Mouse (Mus musculus): Measurements from ENCODE around the gene Muc3. TPM values are rescaled to one million over a fixed set of nuclear protein-coding genes. Genes with fewer than 3 reads are reported as not detected.

Muc3 gene
- polyA plus RNA-seq (2021; fragmentation: Nextera tagmentation): not detected in 2 replicates
- long read RNA-seq, experiment 1: 0 reads
- long read RNA-seq, experiment 2: 0 reads

GRCm38 (mm10) chr5:137149272-137149882 is at the start of gene Muc3:
Muc3 (minus strand) TSS chr5:137149322.

DNA sequence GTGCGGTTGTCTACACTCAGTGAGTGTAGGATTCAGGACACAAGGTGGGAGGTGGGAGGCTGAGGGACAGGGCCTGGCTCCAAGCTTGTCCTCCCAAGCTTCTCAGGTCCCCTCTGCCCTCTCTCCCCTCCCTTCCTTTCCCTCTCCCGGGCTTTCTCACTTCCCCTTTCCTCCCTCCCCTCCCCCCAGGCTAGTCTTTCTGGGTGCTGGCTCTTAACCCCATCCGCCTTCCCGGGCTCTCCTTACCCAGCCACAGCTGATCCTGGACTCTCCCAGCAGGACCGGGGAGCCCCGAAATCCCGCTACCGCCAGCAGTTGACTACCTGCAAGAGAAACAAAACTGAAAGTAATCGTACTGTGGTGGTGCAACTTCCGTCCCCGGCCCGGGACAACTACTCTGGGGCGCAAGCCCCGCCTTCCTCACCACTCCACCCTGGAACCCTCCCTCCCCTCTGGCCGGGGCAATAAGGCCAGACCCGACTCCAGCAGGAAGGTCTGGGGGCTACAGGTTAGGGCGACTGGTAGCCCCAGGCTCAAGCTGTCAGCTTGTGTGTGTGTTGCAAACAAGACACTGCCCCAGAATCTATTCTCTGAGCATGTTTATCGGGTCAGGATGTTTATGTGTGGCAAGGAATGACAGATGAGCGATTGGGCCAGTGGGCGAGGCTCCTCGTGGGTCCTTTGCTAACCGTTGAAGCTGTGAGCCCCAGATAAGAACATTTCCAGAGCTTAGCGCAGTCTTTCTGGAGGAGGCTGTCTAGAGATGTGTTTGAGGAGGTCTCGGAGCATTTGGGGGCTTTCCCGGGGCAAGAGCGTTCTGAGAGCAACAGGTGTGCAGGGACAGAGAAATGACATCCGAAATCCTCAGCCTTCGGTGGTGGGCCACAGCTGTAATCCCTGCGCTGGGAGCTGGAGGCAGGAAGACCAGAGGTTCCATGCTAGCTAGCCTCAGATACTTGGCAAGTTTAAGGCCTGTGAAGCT is 33.0 kb downstream of the Muc3 start, which contains the start of gene Trim56:
Gene Trim56, minus strand, starts transcription at position 344 of the 982 bp plus-strand sequence.

Other genes with a start within 250 kb of the Muc3 start
- gene Ift22, start 241.2 kb downstream of the Muc3 start, polyA plus RNA-seq (2021; fragmentation: Nextera tagmentation): 87.2 and 103 TPM in 2 replicates
- gene Fis1, start 196.0 kb downstream of the Muc3 start, polyA plus RNA-seq (2021; fragmentation: Nextera tagmentation): 555 and 578 TPM in 2 replicates
- gene Cldn15, start 182.7 kb downstream of the Muc3 start, polyA plus RNA-seq (2021; fragmentation: Nextera tagmentation): not detected in 2 replicates
- 19.9 and 21.9 TPM in 2 replicates for gene Plod3, start 162.3 kb downstream of the Muc3 start, polyA plus RNA-seq (2021; fragmentation: Nextera tagmentation)
- 203 and 207 TPM in 2 replicates for gene Znhit1, start 161.3 kb downstream of the Muc3 start, polyA plus RNA-seq (2021; fragmentation: Nextera tagmentation)
- 13.6 and 22.1 TPM in 2 replicates for gene Vgf, start 122.9 kb downstream of the Muc3 start, polyA plus RNA-seq (2021; fragmentation: Nextera tagmentation)
- 543 and 570 TPM in 2 replicates for gene Ap1s1, start 103.2 kb downstream of the Muc3 start, polyA plus RNA-seq (2021; fragmentation: Nextera tagmentation)
- not detected in 2 replicates for gene Serpine1, start 77.1 kb downstream of the Muc3 start, polyA plus RNA-seq (2021; fragmentation: Nextera tagmentation)
- gene Trim56, start 33.1 kb downstream of the Muc3 start, polyA plus RNA-seq (2021; fragmentation: Nextera tagmentation): 1.9 and 2.0 TPM in 2 replicates
- gene Muc3a, start 63.1 kb upstream of the Muc3 start, polyA plus RNA-seq (2021; fragmentation: Nextera tagmentation): 0.21 and 0.26 TPM in 2 replicates
- 38.1 and 39.5 TPM in 2 replicates for gene Ache, start 138.2 kb upstream of the Muc3 start, polyA plus RNA-seq (2021; fragmentation: Nextera tagmentation)
- gene Ufsp1, start 145.3 kb upstream of the Muc3 start, polyA plus RNA-seq (2021; fragmentation: Nextera tagmentation): 13.6 and 13.9 TPM in 2 replicates
- 17.5 and 19.5 TPM in 2 replicates for gene Srrt, start 158.4 kb upstream of the Muc3 start, polyA plus RNA-seq (2021; fragmentation: Nextera tagmentation)
- gene Trip6, start 165.1 kb upstream of the Muc3 start, polyA plus RNA-seq (2021; fragmentation: Nextera tagmentation): 4.1 and 4.5 TPM in 2 replicates
- 5.0 and 5.7 TPM in 2 replicates for gene Slc12a9, start 184.3 kb upstream of the Muc3 start, polyA plus RNA-seq (2021; fragmentation: Nextera tagmentation)
- gene Ephb4, start 200.8 kb upstream of the Muc3 start, polyA plus RNA-seq (2021; fragmentation: Nextera tagmentation): 1.3 TPM in 2 replicates